Mouse (Mus musculus) CH12.LX (cell line): ENCODE results near the gene Stra8. TPM values are rescaled to one million over a fixed set of nuclear protein-coding genes. Genes with fewer than 3 reads are reported as not detected.

ENCODE experiments used
- DNase-seq: peaks from one replicate; pipeline ENCODE4 v3.0.0-alpha.2; 2013; ENCODE audit errors: extremely low read depth
- H3K27ac ChIP-seq: 2 replicates; pipeline ENCODE4 v1.5.1; 2012; ENCODE audit warnings: low read depth, mild to moderate bottlenecking, control low read depth, moderate library complexity; ENCODE audit not compliant: insufficient read depth
- H3K27me3 ChIP-seq: replicated peaks from 2 replicates; pipeline ENCODE3; 2012; ENCODE audit warnings: inconsistent platforms
- H3K36me3 ChIP-seq, 2 experiments: replicated peaks in 1 of 2; 2 replicates each; pipeline versions ENCODE3 to v1.6.1; 2012; ENCODE audit warnings: inconsistent platforms in 1 of 2, low read length in 1 of 2, mild to moderate bottlenecking in 1 of 2, mixed read lengths in 1 of 2, moderate library complexity in 1 of 2; ENCODE audit not compliant: control insufficient read depth in 1 of 2, insufficient read depth in 1 of 2
- H3K4me1 ChIP-seq, 2 experiments: 2 replicates each; pipeline ENCODE4 v1.6.1; 2012; ENCODE audit warnings: inconsistent platforms in 1 of 2, moderate library complexity in 1 of 2; ENCODE audit not compliant: insufficient read depth in 2 of 2, control insufficient read depth in 1 of 2
- H3K4me2 ChIP-seq: 2 replicates; pipeline ENCODE4 v1.6.1; 2012; ENCODE audit warnings: low read depth, mild to moderate bottlenecking, control low read depth; ENCODE audit not compliant: poor library complexity, insufficient read depth, severe bottlenecking
- H3K4me3 ChIP-seq, 3 experiments: fragments of 150-350 bp in 1 of 3; sonication (generic) in 1 of 3; replicated peaks in 1 of 3; 2 replicates each; pipeline versions ENCODE3 to v1.5.1; 2011 to 2012; ENCODE audit warnings: low read depth in 2 of 3, low read length in 2 of 3, mild to moderate bottlenecking in 2 of 3, moderate library complexity in 2 of 3, control low read depth in 1 of 3, improper control_type of control experiment in 1 of 3, inconsistent platforms in 1 of 3, mixed read lengths in 1 of 3; ENCODE audit not compliant: poor library complexity in 1 of 3
- H3K79me2 ChIP-seq: replicated peaks from 2 replicates; pipeline ENCODE4 v1.6.1; 2012; ENCODE audit warnings: mild to moderate bottlenecking, moderate library complexity; ENCODE audit not compliant: control insufficient read depth, poor library complexity, insufficient read depth, severe bottlenecking; ENCODE audit errors: extremely low read depth
- H3K9ac ChIP-seq: 2 replicates; pipeline ENCODE4 v1.6.1; 2012; ENCODE audit warnings: low read depth, mild to moderate bottlenecking, control low read depth, moderate library complexity; ENCODE audit not compliant: insufficient read depth
- H3K9me3 ChIP-seq: replicated peaks from 2 replicates; pipeline ENCODE3; 2012; ENCODE audit warnings: low read length, inconsistent platforms, mixed read lengths
- CTCF ChIP-seq, 2 experiments: IDR thresholded peaks in 1 of 2; conservative IDR thresholded peaks in 1 of 2; 2 replicates each; pipeline ENCODE4 v1.5.1; 2011 to 2012; ENCODE audit warnings: low read depth in 2 of 2, low read length in 2 of 2, improper control_type of control experiment in 1 of 2, inconsistent platforms in 1 of 2, mild to moderate bottlenecking in 1 of 2, moderate library complexity in 1 of 2
- E2F4 ChIP-seq: IDR thresholded peaks from 2 replicates; pipeline ENCODE4 v1.6.1; 2011; ENCODE audit warnings: low read depth, low read length, improper control_type of control experiment; ENCODE audit not compliant: insufficient replicate concordance
- ELF1 ChIP-seq: IDR thresholded peaks from 2 replicates; pipeline ENCODE4 v1.6.1; 2014; ENCODE audit warnings: low read depth, mild to moderate bottlenecking, inconsistent platforms, low read length, improper control_type of control experiment
- ETS1 ChIP-seq: conservative IDR thresholded peaks from 2 replicates; pipeline ENCODE4 v1.6.1; 2012; ENCODE audit warnings: low read depth, mild to moderate bottlenecking, inconsistent platforms, low read length, improper control_type of control experiment, moderate library complexity
- GABPA ChIP-seq: IDR thresholded peaks from 2 replicates; pipeline ENCODE4 v1.6.1; 2012; ENCODE audit warnings: low read depth, low read length, improper control_type of control experiment, inconsistent platforms; ENCODE audit not compliant: insufficient replicate concordance
- JUN ChIP-seq: IDR thresholded peaks from 2 replicates; pipeline ENCODE4 v1.6.1; 2011; ENCODE audit warnings: low read depth, mild to moderate bottlenecking, low read length, improper control_type of control experiment, moderate library complexity; ENCODE audit not compliant: insufficient read depth
- JUND ChIP-seq: conservative IDR thresholded peaks from 2 replicates; pipeline ENCODE4 v1.6.1; 2011; ENCODE audit warnings: low read depth, low read length, improper control_type of control experiment
- KAT2A ChIP-seq: IDR thresholded peaks from 2 replicates; pipeline ENCODE4 v1.6.1; 2012; ENCODE audit warnings: low read length, improper control_type of control experiment, inconsistent platforms; ENCODE audit not compliant: insufficient replicate concordance
- MAFK ChIP-seq: IDR thresholded peaks from 2 replicates; pipeline ENCODE4 v1.6.1; 2011; ENCODE audit warnings: low read length, improper control_type of control experiment; ENCODE audit not compliant: insufficient replicate concordance
- MAX ChIP-seq: IDR thresholded peaks from 2 replicates; pipeline ENCODE4 v1.6.1; 2011; ENCODE audit warnings: low read length, improper control_type of control experiment
- MAZ ChIP-seq: IDR thresholded peaks from 2 replicates; pipeline ENCODE4 v1.6.1; 2012; ENCODE audit warnings: low read depth, mild to moderate bottlenecking, inconsistent platforms, low read length, improper control_type of control experiment, moderate library complexity
- MEF2A ChIP-seq: IDR thresholded peaks from 2 replicates; pipeline ENCODE4 v1.6.1; 2014; ENCODE audit warnings: low read depth, mild to moderate bottlenecking, inconsistent platforms, low read length, improper control_type of control experiment, borderline replicate concordance
- NELFE ChIP-seq: IDR thresholded peaks from 2 replicates; pipeline ENCODE4 v1.6.1; 2011; ENCODE audit warnings: low read depth, low read length, improper control_type of control experiment
- NRF1 ChIP-seq: IDR thresholded peaks from 2 replicates; pipeline ENCODE4 v1.6.1; 2014; ENCODE audit warnings: low read depth, mild to moderate bottlenecking, inconsistent platforms, low read length, improper control_type of control experiment, moderate library complexity
- PAX5 ChIP-seq: IDR thresholded peaks from 2 replicates; pipeline ENCODE4 v1.6.1; 2012; ENCODE audit warnings: low read length, inconsistent platforms, mixed read lengths
- POLR2A ChIP-seq: IDR thresholded peaks from 2 replicates; pipeline ENCODE4 v1.6.1; 2011; ENCODE audit warnings: low read depth, mild to moderate bottlenecking, improper control_type of control experiment, low read length
- RAD21 ChIP-seq: IDR thresholded peaks from 2 replicates; pipeline ENCODE4 v1.6.1; 2011; ENCODE audit warnings: low read depth, mild to moderate bottlenecking, low read length, improper control_type of control experiment, moderate library complexity
- RCOR1 ChIP-seq: conservative IDR thresholded peaks from 2 replicates; pipeline ENCODE4 v1.6.1; 2012; ENCODE audit warnings: low read depth, mild to moderate bottlenecking, inconsistent platforms, low read length, improper control_type of control experiment
- SMC3 ChIP-seq: IDR thresholded peaks from 2 replicates; pipeline ENCODE4 v1.6.1; 2011; ENCODE audit warnings: low read depth, low read length, improper control_type of control experiment
- TBP ChIP-seq: conservative IDR thresholded peaks from 2 replicates; pipeline ENCODE4 v1.6.1; 2011; ENCODE audit warnings: low read depth, low read length, improper control_type of control experiment
- UBTF ChIP-seq: IDR thresholded peaks from 2 replicates; pipeline ENCODE4 v1.6.1; 2012; ENCODE audit warnings: low read depth, mild to moderate bottlenecking, inconsistent platforms, low read length, improper control_type of control experiment, moderate library complexity
- ZKSCAN1 ChIP-seq: IDR thresholded peaks from 2 replicates; pipeline ENCODE4 v1.6.1; 2012; ENCODE audit warnings: low read depth, inconsistent platforms, low read length, improper control_type of control experiment, borderline replicate concordance
- dilution Hi-C: fragments of 300-500 bp; cut with MboI; formaldehyde crosslinking; loops from 2 replicates; pipeline ENCODE4 v1.14.3; 2020; ENCODE audit warnings: low sequenced_read_pairs; ENCODE audit not compliant: extremely low pct_unique_long_range_greater_than_20kb, extremely low pct_ligation_motif_present
- in situ Hi-C: fragments of 300-500 bp; cut with MboI; formaldehyde crosslinking; loops from 3 replicates; pipeline ENCODE4 v1.14.3; 2019; ENCODE audit warnings: low sequenced_read_pairs, low pct_ligation_motif_present, low pct_unique_long_range_greater_than_20kb, mixed read lengths
- polyA plus RNA-seq: library from polyadenylated mRNA; unstranded; fragments of >175 nt; gene quantifications from 2 replicates; pipeline ENCODE4 v1.2.1, GENCODE M21; 2012; ENCODE audit warnings: low read depth; ENCODE audit not compliant: insufficient read length
- total RNA-seq, 2 experiments: library from RNA; depleted of rRNA; stranded (reverse); fragments of 300-350 nt in 1 of 2; fragments of >200 nt in 1 of 2; gene quantifications; 2 replicates each; pipeline ENCODE4 v1.2.3; 2012 to 2014

Gene Stra8
- total and polyA plus RNA-seq, 3 experiments, result 0.08 to 0.77 TPM; not detected in 1

GRCm38 (mm10) chr6:34879101-34879740 is 40.7 kb upstream of the Stra8 start:
- Histone ChIP-seq H3K27ac (no peak overlapping the region), H3K9me3 (no peaks in the 10 kb centered on the region), H3K27me3 (no peaks in the 10 kb centered on the region), H3K9ac (no peak overlapping the region), H3K4me3 (no peak overlapping the region), H3K4me2 (no peak overlapping the region), H3K4me1 (peaks cover 10 to 40% of the 10 kb centered on the region in 2 experiments; a peak in 3 of 4 replicates), H3K79me2 (no peaks in the 10 kb centered on the region; the same call in 1 of the 2 replicates), H3K36me3 (peaks cover 43 to 73% of the 10 kb centered on the region in 2 experiments)
- dilution Hi-C loops (no loop called here), in situ Hi-C loops (no loop called here)
- no peak for DNase-seq
- TF ChIP-seq KAT2A (no peak), MEF2A (no peak), MAZ (no peak), RCOR1 (no peak), GABPA (no peak), POLR2A (no peak), PAX5 (no peak), E2F4 (no peak), ETS1 (no peak), MAFK (no peak), ZKSCAN1 (no peak), JUN (no peak), MAX (no peak), NRF1 (no peak), TBP (no peak), ELF1 (no peak), SMC3 (no peak)

- Histone ChIP-seq H3K79me2 (no peaks in the 10 kb centered on the region; the same call in 1 of the 2 replicates), H3K4me3 (no peak overlapping the region), H3K4me2 (no peak overlapping the region), H3K9me3 (no peaks in the 10 kb centered on the region), H3K27ac (no peak overlapping the region), H3K36me3 (peaks cover 51 to 73% of the 10 kb centered on the region in 2 experiments), H3K9ac (no peak overlapping the region), H3K27me3 (no peaks in the 10 kb centered on the region), H3K4me1 (peaks cover 10 to 33% of the 10 kb centered on the region in 2 experiments; a peak in 3 of 4 replicates)
- in situ Hi-C loops (loop anchor here (5.0 kb wide), 1 partner anchor 37 kb away; no protein-coding TSS in a partner anchor), dilution Hi-C loops (no loop called here)
- no peak for TF ChIP-seq MAZ
- TF ChIP-seq JUND, result no peak
- no peak for TF ChIP-seq JUN
- peak in 1 of 2 experiments; percentile 66; a peak in 2 of 4 replicates for TF ChIP-seq CTCF (conservative IDR thresholded peaks at IDR 0.05 in 1 of 2, IDR thresholded peaks at IDR 0.05 in 1 of 2; ENCODE audit: low read depth in 2 of 2, low read length in 2 of 2)
- TF ChIP-seq NELFE, result no peak
- TF ChIP-seq E2F4, result no peak
- TF ChIP-seq RAD21, result peak; percentile 39
- no peak for TF ChIP-seq UBTF
- TF ChIP-seq SMC3, result peak; percentile 57
- DNase-seq, result no peak
These were observed 40.0 kb upstream of the Stra8 start for GRCm38 (mm10) chr6:34879911-34880475.
